Mouse (Mus musculus) liver, embryonic 13.5 days (tissue): Measurements from ENCODE around the gene AW146154. TPM values are rescaled to one million over a fixed set of nuclear protein-coding genes. Genes with fewer than 3 reads are reported as not detected.

Source experiments
- polyA plus RNA-seq: library from polyadenylated mRNA; unstranded; fragments of >200 nt; fragmentation: Nextera tagmentation; extraction: Ambion mirVana; gene quantifications from 2 replicates; pipeline ENCODE4 v1.2.1, GENCODE M21; 2015

Gene AW146154
- polyA plus RNA-seq, 1 experiment from 2014 or later = 2.2 TPM

Other genes with a start within 250 kb of the AW146154 start
- gene AI987944, start 106.5 kb downstream of the AW146154 start, polyA plus RNA-seq = 5.1 and 6.0 TPM in 2 replicates
- 0.02 and 0.05 TPM in 2 replicates for gene Vmn2r57, start 51.2 kb downstream of the AW146154 start, polyA plus RNA-seq
- not detected in 2 replicates for gene Gm20449, start 473 bp downstream of the AW146154 start, polyA plus RNA-seq
- gene Gm6871, start 73.8 kb upstream of the AW146154 start, polyA plus RNA-seq = not detected in 2 replicates
- 5.0 and 6.8 TPM in 2 replicates for gene 2610021A01Rik, start 99.3 kb upstream of the AW146154 start, polyA plus RNA-seq
- gene Zfp788, start 133.3 kb upstream of the AW146154 start, polyA plus RNA-seq = 2.6 and 3.0 TPM in 2 replicates